Mouse (Mus musculus): ENCODE data around the gene Rer1. TPM values are rescaled to one million over a fixed set of nuclear protein-coding genes. Genes with fewer than 3 reads are reported as not detected.
A peak's percentile ranks its signal among the peaks of the same experiment; 100 is the strongest.

The Rer1 gene
- total RNA-seq (2022): 100 to 1,000 TPM in 2 of 4 experiments, 10 to 100 TPM in 2; 96.8 to 116 (median 106) TPM

DNA sequence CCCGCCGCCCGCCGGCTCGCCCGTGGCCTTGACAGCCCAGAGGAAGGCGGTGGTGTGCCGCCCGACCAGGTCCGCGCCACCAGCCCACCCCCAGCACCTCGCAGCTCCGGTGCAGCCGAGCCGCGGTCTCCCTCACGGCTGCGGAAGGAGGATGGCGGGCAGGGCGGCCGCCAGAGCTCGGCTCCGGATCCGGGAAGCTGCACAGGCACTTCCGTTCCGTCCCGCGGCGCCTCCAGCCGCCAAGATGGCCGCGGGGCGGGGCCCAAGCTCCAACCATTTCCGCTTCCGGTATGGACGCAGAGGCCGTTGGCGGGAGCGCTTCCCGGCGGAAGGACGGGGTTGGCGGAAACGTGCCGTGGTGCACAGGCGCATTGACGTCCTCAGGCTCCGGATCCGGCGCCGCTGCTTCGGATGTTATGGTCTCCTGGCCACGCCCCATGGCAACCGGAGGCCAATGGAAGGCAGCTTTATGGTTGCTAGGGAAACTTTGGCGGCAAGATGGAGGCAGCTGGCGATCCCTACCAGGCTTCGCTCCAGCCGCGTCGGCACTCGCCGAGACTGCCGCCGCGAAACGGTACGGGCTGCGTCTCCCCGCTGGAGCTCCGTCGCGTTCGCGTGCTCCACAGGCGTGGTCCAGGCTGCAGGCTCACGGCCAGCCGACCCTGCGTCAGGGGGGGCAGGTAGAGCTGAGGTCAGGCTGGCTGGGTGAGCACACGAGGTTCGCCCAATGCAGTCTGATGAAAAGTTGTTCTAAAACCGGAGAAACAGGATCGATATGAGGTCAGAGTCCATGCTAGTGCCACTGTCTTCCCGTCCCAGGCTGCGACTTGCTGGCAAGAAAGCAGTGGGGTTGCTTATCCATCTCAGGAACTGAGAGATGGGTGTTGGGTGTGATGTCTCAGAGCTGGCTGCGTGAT is at the start of gene Rer1, which contains the start of gene Morn1:
Gene Rer1 (minus strand): TSS at position 275 of the 917 bp plus-strand sequence.
Gene Morn1 (plus strand): TSS at position 470 of the 917 bp plus-strand sequence.
- peak; percentile 99 for DNase-seq

DNA sequence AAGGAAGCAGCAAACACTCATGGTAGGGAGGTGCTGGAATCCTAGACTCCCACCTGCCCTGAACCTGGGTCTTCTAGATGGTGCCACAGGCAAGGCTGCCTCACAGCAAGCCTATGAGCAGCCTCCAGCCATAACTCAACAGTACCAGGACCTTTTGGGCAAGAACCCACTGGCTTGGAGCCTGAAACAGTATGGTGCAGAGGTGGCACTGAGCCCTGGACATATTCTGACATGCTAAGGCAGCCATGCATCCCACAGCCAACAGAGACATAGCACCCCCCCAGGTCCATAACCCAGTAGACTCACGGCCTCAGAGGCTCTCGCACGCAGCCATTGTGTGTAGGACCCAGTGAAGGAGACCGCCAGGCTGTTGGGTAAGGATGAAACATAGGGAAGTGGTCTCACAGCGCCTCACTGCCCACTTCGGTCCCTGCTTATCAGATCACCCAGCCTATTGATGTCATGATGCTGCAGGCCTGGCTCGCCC is 48.5 kb upstream of the Rer1 start:
- DNase-seq: no peak

DNA sequence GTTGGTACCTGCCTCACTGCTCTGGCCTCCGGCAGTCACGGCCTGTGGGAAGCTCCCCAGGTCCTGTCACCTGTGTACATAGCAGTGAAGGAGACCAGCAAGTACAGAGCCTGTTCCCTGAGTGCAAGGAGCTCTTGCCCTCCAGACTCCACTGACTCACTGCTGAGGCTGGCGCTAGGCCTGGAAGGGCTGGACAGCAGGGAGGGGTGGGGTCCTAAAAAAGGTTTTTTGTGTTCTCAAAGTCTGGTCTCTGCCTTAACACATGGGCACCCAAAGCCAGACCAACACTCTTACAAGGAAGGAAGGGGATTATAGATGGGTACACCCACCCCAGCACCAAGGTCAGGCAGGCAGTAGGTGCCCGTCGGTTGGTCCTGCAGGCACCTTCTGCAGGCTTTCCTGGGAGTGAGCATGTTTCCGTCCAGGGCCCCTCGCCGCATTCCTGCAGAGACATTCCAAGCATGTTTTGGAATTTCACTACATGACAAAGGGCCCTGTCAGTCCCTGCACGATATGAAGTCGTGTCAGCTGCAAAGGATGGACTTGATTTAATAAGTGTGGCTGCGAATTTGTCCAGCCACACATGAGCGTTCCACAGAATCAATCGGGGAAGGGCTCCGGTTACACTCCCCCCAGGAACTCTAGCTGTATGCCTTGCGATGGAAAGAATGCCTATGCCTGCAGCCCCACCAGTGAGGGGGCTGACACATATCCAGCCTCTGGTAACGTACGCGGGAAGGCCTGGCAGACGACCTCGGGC is 47.7 kb upstream of the Rer1 start:
- DNase-seq: no peak

DNA sequence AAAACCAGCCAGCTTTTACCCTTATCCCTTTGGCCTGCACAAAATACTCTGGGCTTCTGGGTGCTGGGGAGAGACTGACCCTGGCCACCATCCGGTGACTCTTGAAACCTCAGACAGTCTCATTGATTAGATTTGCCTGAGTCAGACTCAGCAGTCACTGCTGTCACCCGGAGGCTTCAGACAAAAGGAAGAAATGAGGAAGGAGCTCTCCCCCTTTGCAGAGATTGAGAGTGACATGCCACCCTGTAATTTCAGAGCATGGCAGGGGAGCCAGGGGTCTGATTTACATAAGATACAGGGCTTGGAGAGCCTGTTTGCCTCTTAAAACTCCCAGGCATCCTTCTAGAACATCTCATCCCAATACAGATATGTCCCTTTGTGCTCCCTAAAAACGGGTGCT is 47.0 kb upstream of the Rer1 start:
- no peak for DNase-seq

DNA sequence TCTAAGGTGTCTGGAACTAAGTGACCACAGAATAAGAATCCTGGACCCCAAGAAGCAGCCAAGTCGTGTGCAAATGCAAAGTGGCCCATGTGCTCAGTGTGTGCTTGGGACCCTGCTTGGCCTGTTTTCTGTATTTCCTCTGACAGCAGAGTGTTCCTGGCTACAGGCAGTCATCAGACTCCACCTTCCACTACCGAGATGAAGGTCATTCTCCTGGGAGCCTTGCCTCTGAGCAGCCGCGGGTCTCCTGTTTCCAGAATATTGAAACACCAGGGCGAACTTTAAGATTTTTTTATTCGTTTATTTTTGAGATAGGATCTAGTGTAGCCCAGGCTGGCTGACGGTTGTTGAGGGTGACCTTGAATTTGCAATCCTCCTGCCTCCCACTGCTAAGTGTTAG is 44.4 kb upstream of the Rer1 start:
- no peak for DNase-seq

- peak; percentile 93 for DNase-seq
Observed at GRCm38 (mm10) chr4:155129996-155130395, 43.8 kb upstream of the Rer1 start.

GRCm38 (mm10) chr4:155129132-155129917 is 43.1 kb upstream of the Rer1 start:
- DNase-seq: no peak

GRCm38 (mm10) chr4:155128411-155128810 is 42.2 kb upstream of the Rer1 start:
- DNase-seq: no peak

DNA sequence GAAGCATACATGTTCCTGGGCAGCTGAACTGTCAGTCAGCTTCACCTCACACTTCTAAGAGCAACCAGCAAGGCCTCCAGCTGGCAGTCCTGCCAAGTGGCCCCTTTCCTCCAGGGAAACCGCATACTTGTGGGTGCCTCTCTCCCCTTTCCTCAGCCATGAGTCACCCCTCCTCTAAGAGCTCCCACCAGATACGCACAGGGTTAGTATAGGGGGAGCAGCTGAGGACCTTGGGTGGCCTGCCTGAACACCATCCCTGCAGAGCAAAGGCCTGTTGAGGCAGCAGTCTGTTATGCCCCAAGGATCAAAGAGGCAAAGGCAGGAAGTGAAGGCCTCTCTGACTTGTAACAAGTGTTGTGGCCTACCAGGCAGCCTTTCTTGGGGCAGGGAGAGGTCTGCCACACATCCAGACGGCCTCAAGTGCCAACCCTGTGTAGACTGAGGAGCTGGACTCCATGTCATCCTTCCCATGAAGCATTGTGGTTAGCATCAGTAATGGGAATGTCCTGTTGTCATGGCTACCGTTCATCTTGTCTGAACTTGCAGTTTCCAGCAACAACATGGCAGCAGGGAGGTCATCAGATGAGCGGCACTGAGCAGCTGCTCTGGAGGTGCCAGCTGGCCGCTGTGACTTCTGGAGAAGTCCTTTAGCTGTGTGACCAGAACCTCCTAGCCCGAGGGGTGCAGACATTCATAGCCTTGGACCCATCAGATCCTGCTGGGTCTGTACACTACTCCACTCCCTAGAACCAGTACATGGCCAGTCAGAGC is 40.6 kb upstream of the Rer1 start:
- no peak for DNase-seq

DNA sequence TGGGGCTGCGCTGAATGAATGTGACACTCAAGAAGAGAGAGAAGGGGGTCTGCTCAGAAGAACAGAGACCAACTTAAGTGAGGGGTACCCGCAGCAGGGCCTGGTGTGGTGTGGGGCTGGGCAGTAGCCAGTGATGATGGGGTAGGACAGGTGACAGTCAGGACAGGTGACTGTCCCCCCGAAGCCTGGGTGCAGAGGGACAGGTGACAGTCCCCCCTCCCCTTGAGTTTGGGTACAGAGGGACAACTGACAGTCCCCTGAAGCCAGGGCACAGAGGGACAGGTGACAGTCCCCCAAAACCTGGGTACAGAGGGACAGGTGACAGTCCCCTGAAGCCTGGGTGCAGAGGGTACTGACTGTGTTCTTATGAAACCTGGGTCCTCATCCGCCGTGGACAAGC is 40.0 kb upstream of the Rer1 start:
- DNase-seq: no peak

GRCm38 (mm10) chr4:155125310-155125709 is 39.1 kb upstream of the Rer1 start:
- DNase-seq: no peak

DNA sequence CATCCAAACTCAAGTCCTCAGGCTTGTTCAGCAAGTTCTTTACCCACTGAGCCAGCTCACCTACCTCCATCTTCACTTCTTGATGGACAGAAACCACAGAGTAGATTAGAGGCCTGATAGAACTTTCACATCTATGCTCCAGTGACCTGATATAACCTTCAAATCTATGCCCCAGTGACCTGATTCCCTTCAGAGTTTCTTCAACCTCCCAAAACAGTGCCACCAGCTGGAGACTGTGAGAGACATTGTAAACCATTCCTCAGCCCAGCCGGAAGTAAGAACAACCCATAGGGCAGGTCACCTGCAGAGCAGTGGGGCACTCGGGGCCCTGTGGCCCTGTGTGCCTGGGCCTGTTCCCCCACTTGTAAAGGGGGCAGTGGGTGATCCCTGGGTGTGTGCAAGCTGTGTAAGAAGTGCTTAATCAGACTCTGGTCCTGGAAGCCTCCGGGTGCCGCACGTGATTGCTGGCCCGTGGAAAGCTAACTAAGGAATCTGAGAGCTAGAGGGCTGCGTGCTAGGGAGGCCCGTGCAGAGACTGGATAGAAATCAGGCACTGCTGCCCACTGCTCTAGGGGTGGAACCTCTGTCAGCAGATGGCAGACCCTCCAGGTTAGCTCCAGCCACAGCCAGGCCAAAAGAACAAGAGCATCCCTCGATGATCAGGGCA is 37.8 kb upstream of the Rer1 start:
- no peak for DNase-seq

DNA sequence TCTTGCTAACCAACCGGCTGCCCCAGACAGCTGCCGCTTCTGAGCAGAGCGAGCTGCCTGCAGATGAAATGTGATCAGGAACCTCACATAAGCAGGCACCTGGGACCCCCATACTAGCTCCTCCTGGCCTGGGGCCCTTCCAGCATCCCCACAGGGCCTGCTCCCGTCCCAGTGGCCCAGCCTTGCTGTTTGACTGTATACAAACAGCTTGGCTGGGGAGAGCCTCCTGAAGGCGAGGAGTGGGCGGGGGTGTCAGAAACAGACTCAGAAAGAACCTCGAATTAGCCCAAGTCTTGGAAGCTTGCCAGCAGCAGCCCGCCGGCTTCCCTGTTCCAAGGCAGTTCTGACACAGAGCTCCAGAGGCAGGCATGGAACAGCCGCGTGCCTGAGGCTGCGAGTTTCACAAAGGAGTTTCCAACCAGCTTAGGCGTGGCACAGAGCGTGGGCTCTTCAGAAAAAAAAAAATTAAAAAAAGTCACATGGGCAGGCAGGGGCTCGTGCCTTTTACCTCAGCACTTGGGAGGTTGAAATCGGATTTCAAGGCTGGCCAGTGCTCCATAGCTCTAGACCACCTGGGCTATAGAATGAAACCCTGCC is 36.4 kb upstream of the Rer1 start:
- no peak for DNase-seq

DNA sequence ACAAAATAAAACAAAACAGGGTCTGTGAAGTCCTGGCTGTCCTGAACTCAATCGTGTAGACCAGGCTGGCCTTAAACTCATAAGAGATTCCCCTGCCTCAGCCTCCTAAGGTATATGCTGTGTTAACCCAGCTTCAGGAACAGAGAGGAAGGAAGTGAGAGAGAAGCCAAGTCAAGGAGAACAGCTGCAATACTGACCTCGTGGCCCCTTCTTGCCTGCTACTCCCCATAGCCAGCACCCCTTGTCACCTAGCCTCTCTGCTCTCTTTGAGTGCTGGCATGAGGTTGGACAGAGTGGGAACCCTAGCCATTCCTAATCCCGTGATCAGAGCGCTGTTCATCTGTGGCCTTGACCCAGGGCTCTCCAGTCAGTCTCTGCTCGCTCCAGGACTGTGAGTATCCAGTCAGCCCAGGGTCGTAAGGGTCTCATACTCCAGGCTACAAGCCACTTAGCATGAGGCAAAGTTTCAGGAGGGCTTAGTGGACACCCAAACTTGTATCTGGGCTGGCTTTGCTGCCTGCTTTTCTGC is 35.8 kb upstream of the Rer1 start:
- no peak for DNase-seq

DNA sequence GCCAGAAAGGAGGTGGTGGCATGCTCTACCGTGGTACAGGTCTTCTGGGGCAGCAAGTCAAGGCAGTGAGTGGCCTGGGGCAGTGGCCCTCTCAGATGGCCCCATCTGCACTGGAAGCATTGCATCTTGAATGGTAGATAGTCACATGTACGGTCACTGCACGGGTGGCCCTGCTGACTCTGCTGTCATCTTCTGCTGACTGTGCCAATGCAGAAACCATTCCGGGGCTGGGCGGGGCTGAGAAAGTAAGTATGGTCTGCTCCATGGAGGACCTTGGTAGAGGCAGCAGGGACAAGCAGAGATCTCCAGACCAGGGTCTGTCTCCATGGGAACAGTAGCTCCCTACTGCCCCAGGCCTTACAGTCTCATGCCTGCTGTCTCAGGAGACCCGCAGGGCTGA is 35.0 kb upstream of the Rer1 start:
- DNase-seq: no peak

- DNase-seq: no peak
Observed at GRCm38 (mm10) chr4:155120583-155120982, 34.4 kb upstream of the Rer1 start.

GRCm38 (mm10) chr4:155120038-155120437 is 33.9 kb upstream of the Rer1 start:
- DNase-seq: no peak

DNA sequence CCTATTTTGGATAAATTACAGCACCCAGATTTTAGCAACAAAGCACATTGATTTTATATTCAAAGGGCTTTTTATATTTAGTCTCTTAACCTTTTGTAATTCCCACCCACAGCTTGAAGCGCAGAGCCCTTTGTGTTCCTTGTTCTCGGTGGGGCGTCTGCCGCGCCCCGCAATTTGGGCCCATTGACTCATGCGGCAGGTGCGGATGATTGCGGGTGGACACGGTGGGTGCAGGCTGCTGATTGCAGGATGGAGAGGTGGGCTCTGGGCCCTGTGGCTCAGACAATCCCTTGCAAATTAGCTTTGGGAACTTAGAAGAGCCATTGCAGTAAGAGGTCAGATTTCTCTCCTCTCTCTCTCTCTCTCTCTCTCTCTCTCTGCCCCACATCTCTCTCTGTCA is 32.1 kb upstream of the Rer1 start:
- no peak for DNase-seq

DNA sequence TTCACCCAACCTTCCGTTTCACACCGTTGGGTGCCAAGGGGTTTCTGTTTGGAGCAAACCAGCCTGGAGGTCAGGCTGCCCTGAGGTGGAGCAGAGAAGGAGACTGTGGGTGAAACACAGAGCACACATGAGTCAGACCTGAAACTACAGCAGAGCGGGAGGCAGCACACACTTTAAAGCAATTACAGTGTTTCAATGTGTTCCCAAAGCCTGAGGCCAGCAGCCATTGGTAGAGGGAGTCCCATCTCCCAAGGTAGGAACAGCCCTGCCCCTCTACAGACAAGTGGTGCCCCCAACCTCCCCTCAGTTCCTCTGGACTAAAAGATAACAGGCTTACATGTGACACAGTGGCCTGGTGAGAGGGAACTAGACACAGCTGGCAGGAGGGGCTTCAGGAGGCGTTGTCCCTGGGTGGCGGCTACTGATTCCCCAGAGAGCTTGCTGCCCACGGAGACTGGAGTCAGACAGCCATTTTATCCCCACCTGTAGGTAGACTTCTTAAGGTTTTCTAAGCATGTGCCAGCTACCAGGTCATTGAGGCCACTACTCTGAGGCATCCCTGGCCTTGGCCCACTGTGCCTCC is 31.3 kb upstream of the Rer1 start:
- no peak for DNase-seq

DNA sequence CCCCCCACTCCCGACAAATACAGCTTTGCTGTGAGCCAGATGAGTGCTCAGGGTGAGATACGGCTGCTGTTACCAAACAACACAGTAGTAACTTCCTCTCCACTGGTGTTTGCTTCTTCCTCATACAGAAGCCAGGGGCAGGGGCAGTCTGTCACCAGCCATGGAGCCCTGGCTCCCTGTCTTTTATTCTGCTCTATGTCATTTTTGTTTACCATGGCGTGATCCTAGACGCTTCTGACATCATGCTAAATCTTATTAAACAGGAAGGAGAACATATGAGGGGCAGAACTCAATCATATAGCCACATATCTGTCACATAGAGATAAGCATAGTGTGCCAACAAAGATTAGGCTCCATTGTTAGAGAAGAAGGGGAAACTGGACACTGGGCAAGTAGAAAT is 30.4 kb upstream of the Rer1 start:
- DNase-seq: no peak

All from adrenal gland, adult 8-10 months (tissue).